Mouse (Mus musculus): ENCODE measurements around the gene Rflnb.

DNA sequence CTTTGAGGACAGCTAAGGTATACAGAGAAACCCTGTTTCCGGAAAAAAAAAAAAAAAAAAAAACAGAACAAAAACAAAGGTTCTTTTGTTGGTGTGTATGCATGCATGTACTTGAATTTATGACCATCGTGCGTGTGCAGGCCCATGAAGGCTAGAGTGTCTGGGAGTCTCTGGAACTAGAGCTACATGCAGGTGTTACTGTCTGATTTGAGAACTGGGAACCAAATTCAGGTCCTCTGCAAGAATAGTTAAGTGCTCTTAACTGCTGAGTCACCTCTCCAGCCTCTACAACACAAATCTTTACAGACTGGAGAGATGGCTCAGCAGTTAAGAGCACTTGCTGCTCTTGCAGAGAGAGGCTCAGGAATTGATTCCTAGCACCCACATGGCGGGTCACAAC lies 11.8 kb downstream of the Rflnb start:
- TF ChIP-seq CTCF (IDR thresholded peaks at IDR 0.05; ENCODE audit: low read depth) (no peak), EP300 (IDR thresholded peaks at IDR 0.05; ENCODE audit: low read depth) (no peak)
